Mouse (Mus musculus): ENCODE measurements around the gene Trub1. TPM values are rescaled to one million over a fixed set of nuclear protein-coding genes. Genes with fewer than 3 reads are reported as not detected.
A peak's percentile ranks its signal among the peaks of the same experiment; 100 is the strongest.

Trub1 gene
- polyA plus RNA-seq, 1 experiment from 2014 or later: 24.1 TPM

GRCm38 (mm10) chr19:57450849-57451248 is 1.9 kb upstream of the Trub1 start:
- no peak overlapping the region for H3K4me2 ChIP-seq (replicated peaks)
- WGBS: 86% methylated on average over 1 of the region's 1 CpGs
- H3K9ac ChIP-seq: no peak overlapping the region
- no peak for ATAC-seq
- no peaks in the 10 kb centered on the region for H3K36me3 ChIP-seq
- no peak overlapping the region for H3K27ac ChIP-seq
- no peaks in the 10 kb centered on the region for H3K9me3 ChIP-seq
- H3K27me3 ChIP-seq (replicated peaks): no peaks in the 10 kb centered on the region
- peaks cover 9% of the 10 kb centered on the region for H3K4me1 ChIP-seq (replicated peaks)
- H3K4me3 ChIP-seq (replicated peaks): no peak overlapping the region

DNA sequence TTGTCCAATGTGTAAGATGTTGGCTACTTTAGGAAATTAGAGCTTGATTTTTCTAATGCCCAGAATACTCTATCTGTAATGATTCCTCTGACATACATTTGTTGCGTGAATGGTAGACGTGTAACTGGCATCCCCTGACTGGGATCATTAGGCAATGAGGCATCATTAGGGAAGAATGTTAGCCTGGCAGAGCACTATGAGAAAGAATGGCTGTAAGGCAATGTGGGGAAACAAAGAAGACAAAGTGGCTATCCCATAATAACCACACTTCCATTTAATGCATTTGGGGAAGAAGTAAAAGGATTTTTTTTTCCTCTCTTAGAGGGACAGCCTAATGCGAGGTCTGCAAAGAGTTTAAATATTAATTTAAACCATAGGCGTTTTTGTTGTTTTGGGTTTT is 950 bp upstream of the Trub1 start:
- H3K27me3 ChIP-seq (replicated peaks): no peaks in the 10 kb centered on the region

DNA sequence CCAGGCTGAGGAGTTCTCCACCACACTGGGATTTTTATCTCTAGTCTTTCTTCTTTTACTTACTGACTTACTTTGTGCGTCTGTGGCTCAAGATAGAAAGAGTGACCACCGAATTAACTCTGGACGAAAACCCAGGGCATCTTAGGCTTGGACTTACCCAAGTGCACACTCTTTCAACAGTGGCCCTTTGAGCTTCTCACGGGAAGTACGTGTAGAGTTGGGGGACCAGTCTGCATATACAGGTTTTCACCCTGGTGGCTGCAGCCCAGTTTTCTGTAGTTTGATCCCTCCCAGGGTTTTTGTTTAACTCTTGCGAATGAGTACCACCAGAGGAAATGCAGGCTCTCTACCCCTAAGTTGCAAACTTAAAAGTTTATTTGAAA is 497 bp downstream of the Trub1 start:
- peak; percentile 63 for ATAC-seq
- H3K9me3 ChIP-seq: no peaks in the 10 kb centered on the region
- WGBS: 7% methylated on average over 6 of the region's 6 CpGs
- no peaks in the 10 kb centered on the region for H3K27me3 ChIP-seq (replicated peaks)
- peak overlapping the region; percentile 62 for H3K4me2 ChIP-seq (replicated peaks)
- peak overlapping the region; percentile 74 for H3K9ac ChIP-seq
- H3K36me3 ChIP-seq: no peaks in the 10 kb centered on the region
- H3K4me1 ChIP-seq (replicated peaks): peaks cover 9% of the 10 kb centered on the region; the same call in 1 of the 2 replicates
- H3K27ac ChIP-seq: peak overlapping the region; percentile 18; the same call in 1 of the 2 replicates
- H3K4me3 ChIP-seq (replicated peaks): peak overlapping the region; percentile 68

More for the DNA sequence above, 950 bp upstream of the Trub1 start:
- peaks cover 9% of the 10 kb centered on the region; the same call in 1 of the 2 replicates for H3K4me1 ChIP-seq (replicated peaks)
- H3K27ac ChIP-seq: no peak overlapping the region
- H3K9me3 ChIP-seq: no peaks in the 10 kb centered on the region
- H3K4me3 ChIP-seq (replicated peaks): no peak overlapping the region
- H3K4me2 ChIP-seq (replicated peaks): no peak overlapping the region
- H3K9ac ChIP-seq: no peak overlapping the region
- no peaks in the 10 kb centered on the region for H3K36me3 ChIP-seq
- 86% methylated on average over 4 of the region's 4 CpGs for WGBS
- no peak for ATAC-seq

DNA sequence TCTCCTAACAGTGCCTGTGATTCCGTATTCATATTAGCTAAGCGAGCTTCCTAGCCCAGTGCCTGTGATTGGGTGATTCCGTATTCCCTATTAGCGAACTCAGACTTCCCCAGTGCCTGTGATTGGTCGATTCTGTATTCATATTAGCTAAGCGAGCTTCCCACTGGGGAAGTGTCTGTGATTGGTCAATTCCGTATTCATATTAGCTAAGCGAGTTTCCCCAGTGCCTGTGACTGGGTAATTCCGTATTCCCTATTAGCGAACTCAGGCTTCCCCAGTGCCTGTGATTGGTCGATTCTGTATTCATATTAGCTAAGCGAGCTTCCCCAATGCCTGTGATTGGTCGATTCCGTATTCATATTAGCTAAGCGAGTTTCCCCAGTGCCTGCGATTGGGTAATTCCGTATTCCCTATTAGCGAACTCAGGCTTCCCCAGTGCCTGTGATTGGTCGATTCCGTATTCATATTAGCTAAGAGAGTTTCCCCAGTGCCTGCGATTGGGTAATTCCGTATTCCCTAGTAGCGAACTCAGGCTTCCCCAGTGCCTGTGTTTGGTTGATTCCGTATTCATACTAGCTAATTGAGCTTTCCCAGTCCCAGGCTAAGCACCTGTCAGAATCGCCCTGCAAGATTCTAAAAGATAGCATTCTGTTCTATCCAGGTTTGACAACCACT is 2.7 kb downstream of the Trub1 start:
- Histone ChIP-seq H3K4me1 (replicated peaks) (peaks cover 9% of the 10 kb centered on the region; the same call in 1 of the 2 replicates), H3K4me3 (replicated peaks) (no peak overlapping the region), H3K27me3 (replicated peaks) (no peaks in the 10 kb centered on the region), H3K27ac (no peak overlapping the region), H3K36me3 (0 out of 2 replicates have a peak, but pooled peaks cover 2% of the 10 kb centered on the region), H3K9ac (no peak overlapping the region), H3K4me2 (replicated peaks) (no peak overlapping the region), H3K9me3 (no peaks in the 10 kb centered on the region)
- no peak for ATAC-seq
- WGBS: 93% methylated on average over 25 of the region's 25 CpGs

GRCm38 (mm10) chr19:57457075-57457474 is 4.4 kb downstream of the Trub1 start:
- Histone ChIP-seq H3K4me2 (replicated peaks) (no peak overlapping the region), H3K9ac (no peak overlapping the region), H3K27me3 (replicated peaks) (no peaks in the 10 kb centered on the region), H3K4me1 (replicated peaks) (peaks cover 9% of the 10 kb centered on the region; the same call in 1 of the 2 replicates), H3K9me3 (no peaks in the 10 kb centered on the region), H3K4me3 (replicated peaks) (no peak overlapping the region), H3K27ac (no peak overlapping the region), H3K36me3 (0 out of 2 replicates have a peak, but pooled peaks cover 8% of the 10 kb centered on the region)
- 70% methylated on average over 2 of the region's 2 CpGs for WGBS
- no peak for ATAC-seq

- H3K27ac ChIP-seq: no peak overlapping the region
- H3K27me3 ChIP-seq (replicated peaks): no peaks in the 10 kb centered on the region
- no peak overlapping the region for H3K9ac ChIP-seq
- peaks cover 7% of the 10 kb centered on the region; the same call in 1 of the 2 replicates for H3K36me3 ChIP-seq
- H3K4me1 ChIP-seq (replicated peaks): no peaks in the 10 kb centered on the region; the same call in 1 of the 2 replicates
- no peak overlapping the region for H3K4me2 ChIP-seq (replicated peaks)
- 87% methylated on average over 8 of the region's 8 CpGs for WGBS
- no peaks in the 10 kb centered on the region for H3K9me3 ChIP-seq
- no peak for ATAC-seq
- H3K4me3 ChIP-seq (replicated peaks): no peak overlapping the region
Observed at GRCm38 (mm10) chr19:57463741-57464140, 11.0 kb downstream of the Trub1 start.

DNA sequence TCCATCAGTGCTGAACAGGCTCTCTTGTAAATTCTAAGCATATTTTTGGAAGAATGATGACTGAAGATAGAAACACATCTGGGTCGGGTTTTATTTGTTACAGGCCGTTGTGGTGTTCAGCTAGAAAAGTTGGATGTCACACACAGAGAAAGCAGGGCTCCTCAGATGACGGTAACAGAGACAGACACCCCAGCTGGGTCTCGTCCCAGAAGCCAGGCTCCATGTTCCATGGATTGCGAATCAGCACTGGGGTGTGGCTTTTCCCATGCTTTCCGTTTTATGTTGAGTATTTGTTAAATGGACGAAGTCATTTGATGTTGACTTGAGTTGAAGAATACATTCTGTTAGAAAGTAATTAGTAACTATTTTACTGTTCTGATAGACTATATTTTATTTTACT is 13.0 kb downstream of the Trub1 start:
- Histone ChIP-seq H3K9ac (no peak overlapping the region), H3K27ac (no peak overlapping the region), H3K27me3 (replicated peaks) (no peaks in the 10 kb centered on the region), H3K4me2 (replicated peaks) (no peak overlapping the region), H3K4me1 (replicated peaks) (no peaks in the 10 kb centered on the region; the same call in 1 of the 2 replicates), H3K4me3 (replicated peaks) (no peak overlapping the region), H3K9me3 (no peaks in the 10 kb centered on the region), H3K36me3 (peaks cover 14% of the 10 kb centered on the region)
- 67% methylated on average over 7 of the region's 7 CpGs for WGBS
- no peak for ATAC-seq

DNA sequence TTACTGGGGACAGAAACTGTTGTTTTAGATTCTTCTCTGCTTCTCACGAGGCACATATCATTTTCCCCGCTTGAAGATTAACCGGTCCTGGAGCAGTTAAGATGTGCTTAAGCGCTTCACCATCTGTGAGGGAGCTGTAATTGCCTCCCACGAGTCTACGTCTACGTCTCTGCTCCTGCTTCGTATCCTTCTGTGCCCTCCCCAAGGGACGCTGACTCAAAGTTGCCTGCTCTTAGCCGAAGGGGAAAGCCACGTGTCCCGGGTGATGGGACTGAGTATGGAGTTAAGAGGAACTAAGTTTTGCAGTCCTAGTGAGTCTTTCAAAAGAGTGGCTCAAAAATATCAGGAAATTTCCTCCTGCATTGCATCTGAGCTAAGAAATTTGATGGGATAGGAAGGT is 18.3 kb downstream of the Trub1 start:
- Histone ChIP-seq H3K27ac (no peak overlapping the region), H3K4me3 (replicated peaks) (no peak overlapping the region), H3K4me1 (replicated peaks) (no peaks in the 10 kb centered on the region), H3K4me2 (replicated peaks) (no peak overlapping the region), H3K27me3 (replicated peaks) (no peaks in the 10 kb centered on the region), H3K36me3 (peaks cover 11% of the 10 kb centered on the region), H3K9me3 (no peaks in the 10 kb centered on the region), H3K9ac (no peak overlapping the region)
- WGBS: 85% methylated on average over 12 of the region's 12 CpGs
- no peak for ATAC-seq

DNA sequence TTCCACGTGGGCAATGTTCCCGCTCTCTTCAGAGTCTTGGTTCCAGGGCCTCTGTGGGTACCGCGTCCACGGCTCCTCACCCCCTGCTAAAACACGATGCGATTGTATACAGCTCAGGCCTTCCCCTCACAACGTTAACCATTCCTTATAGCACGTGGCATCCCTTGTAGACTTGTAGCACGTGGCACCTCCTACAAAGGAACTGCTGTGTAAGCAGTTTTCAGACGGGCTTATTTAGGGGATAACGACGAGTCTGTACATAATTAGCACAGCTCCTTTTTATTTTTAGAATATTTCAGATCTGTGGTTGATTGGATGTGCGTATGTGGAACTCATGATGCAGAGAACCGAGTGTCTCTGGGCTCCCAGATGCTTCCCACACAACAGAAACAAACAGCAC is 19.5 kb downstream of the Trub1 start:
- Histone ChIP-seq H3K9ac (no peak overlapping the region), H3K4me1 (replicated peaks) (no peaks in the 10 kb centered on the region), H3K27me3 (replicated peaks) (no peaks in the 10 kb centered on the region), H3K4me2 (replicated peaks) (no peak overlapping the region), H3K4me3 (replicated peaks) (no peak overlapping the region), H3K9me3 (no peaks in the 10 kb centered on the region), H3K36me3 (peaks cover 11% of the 10 kb centered on the region), H3K27ac (no peak overlapping the region)
- WGBS: 87% methylated on average over 15 of the region's 15 CpGs
- no peak for ATAC-seq

DNA sequence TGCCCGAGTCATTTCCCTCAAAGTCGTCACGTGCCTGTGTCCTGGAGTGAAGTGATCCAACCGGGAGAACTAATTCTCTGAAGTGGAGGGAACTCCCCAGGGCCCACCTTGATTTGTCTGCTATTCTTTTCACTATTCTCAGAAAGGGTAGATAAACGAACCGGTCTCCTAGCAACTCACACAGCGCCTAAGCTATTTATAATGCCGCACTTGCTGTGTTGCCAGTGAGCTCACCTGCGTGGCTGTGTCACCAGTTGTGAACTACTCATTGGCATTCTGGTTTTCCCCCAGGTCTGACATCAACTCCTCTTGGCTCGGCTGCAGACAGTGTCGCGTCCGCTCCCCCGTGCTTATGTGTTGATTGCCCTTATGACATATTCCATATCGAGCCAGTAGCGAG is 20.6 kb downstream of the Trub1 start:
- Histone ChIP-seq H3K27ac (no peak overlapping the region), H3K4me1 (replicated peaks) (0 out of 2 replicates have a peak, but pooled peaks cover 4% of the 10 kb centered on the region), H3K4me2 (replicated peaks) (no peak overlapping the region), H3K36me3 (peaks cover 11% of the 10 kb centered on the region), H3K4me3 (replicated peaks) (no peak overlapping the region), H3K9ac (no peak overlapping the region), H3K9me3 (no peaks in the 10 kb centered on the region), H3K27me3 (replicated peaks) (no peaks in the 10 kb centered on the region)
- ATAC-seq: no peak
- 60% methylated on average over 16 of the region's 16 CpGs for WGBS

- WGBS: 62% methylated on average over 4 of the region's 4 CpGs
- Histone ChIP-seq H3K9me3 (no peaks in the 10 kb centered on the region), H3K9ac (no peak overlapping the region), H3K4me1 (replicated peaks) (0 out of 2 replicates have a peak, but pooled peaks cover 4% of the 10 kb centered on the region), H3K27ac (no peak overlapping the region), H3K36me3 (0 out of 2 replicates have a peak, but pooled peaks cover 3% of the 10 kb centered on the region), H3K4me2 (replicated peaks) (no peak overlapping the region), H3K27me3 (replicated peaks) (no peaks in the 10 kb centered on the region), H3K4me3 (replicated peaks) (no peak overlapping the region)
- no peak for ATAC-seq
Observed at GRCm38 (mm10) chr19:57475298-57475697, 22.6 kb downstream of the Trub1 start.

DNA sequence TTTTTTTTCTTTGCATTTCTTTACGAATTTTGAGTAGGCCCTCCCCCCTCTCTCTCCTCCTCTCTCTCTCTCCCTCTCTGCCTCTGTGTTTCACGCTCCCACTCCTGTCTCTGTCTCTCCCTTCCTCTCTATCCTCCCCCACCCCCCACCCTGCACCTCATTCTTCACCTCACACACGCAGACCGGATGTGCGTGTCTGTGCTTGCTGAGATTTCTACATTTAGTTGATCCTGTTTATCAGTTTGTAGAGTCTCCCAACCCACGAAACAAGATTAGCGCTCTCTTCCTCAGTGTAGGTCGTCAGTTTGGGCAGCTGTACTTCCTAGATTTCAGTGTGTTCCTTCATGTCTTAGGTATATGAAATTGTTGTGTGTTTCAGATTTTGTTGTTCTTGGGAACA is 24.6 kb downstream of the Trub1 start:
- Histone ChIP-seq H3K9ac (no peak overlapping the region), H3K9me3 (no peaks in the 10 kb centered on the region), H3K27me3 (replicated peaks) (no peaks in the 10 kb centered on the region), H3K4me2 (replicated peaks) (no peak overlapping the region), H3K27ac (no peak overlapping the region), H3K36me3 (0 out of 2 replicates have a peak, but pooled peaks cover 3% of the 10 kb centered on the region), H3K4me1 (replicated peaks) (0 out of 2 replicates have a peak, but pooled peaks cover 8% of the 10 kb centered on the region), H3K4me3 (replicated peaks) (no peak overlapping the region)
- WGBS: 47% methylated on average over 8 of the region's 8 CpGs
- no peak for ATAC-seq

GRCm38 (mm10) chr19:57478056-57478455 is 25.3 kb downstream of the Trub1 start:
- 0 out of 2 replicates have a peak, but pooled peaks cover 3% of the 10 kb centered on the region for H3K36me3 ChIP-seq
- 0 out of 2 replicates have a peak, but pooled peaks cover 8% of the 10 kb centered on the region for H3K4me1 ChIP-seq (replicated peaks)
- 64% methylated on average over 11 of the region's 11 CpGs for WGBS
- ATAC-seq: no peak
- H3K4me3 ChIP-seq (replicated peaks): no peak overlapping the region
- no peak overlapping the region for H3K9ac ChIP-seq
- H3K4me2 ChIP-seq (replicated peaks): no peak overlapping the region
- H3K9me3 ChIP-seq: no peaks in the 10 kb centered on the region
- H3K27me3 ChIP-seq (replicated peaks): no peaks in the 10 kb centered on the region
- H3K27ac ChIP-seq: no peak overlapping the region

Data from intestine, embryonic 15.5 days (tissue).